Mouse (Mus musculus): ENCODE measurements around the gene Unc50. TPM values are rescaled to one million over a fixed set of nuclear protein-coding genes. Genes with fewer than 3 reads are reported as not detected.

Unc50 gene
- polyA plus RNA-seq, 1 experiment from 2014 or later: 111 TPM

DNA sequence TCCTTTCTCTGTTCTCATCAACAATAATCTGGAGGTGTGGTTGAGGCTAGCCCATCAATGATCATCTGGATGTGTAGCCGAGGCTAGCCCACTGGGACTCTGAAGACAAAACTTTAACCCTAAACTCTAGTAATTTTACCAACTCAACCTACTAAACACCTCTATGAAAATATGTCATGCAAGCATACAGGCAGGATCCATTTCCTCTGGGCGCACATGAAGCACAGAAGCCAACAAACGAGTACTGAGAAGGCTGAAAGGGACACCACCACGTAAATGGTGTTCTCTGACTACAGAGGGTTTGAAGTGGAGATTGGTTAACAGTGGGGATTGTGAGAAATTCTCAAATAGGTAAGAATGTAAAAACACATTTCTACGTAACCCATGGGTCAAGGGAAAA is 47.3 kb downstream of the Unc50 start:
- Histone ChIP-seq H3K4me2 (ENCODE audit: low read depth, severe bottlenecking) (no peak overlapping the region), H3K27ac (replicated peaks; ENCODE audit: low read depth, low read length) (no peak overlapping the region), H3K4me1 (ENCODE audit: control insufficient read depth, insufficient read depth, low read length) (no peaks in the 10 kb centered on the region), H3K4me3 (ENCODE audit: low read depth, low read length) (no peak overlapping the region), H3K9ac (ENCODE audit: low read length) (no peak overlapping the region), H3K9me3 (ENCODE audit: control insufficient read depth, low read length) (no peaks in the 10 kb centered on the region), H3K36me3 (ENCODE audit: control insufficient read depth, insufficient read depth, low read length) (no peaks in the 10 kb centered on the region), H3K27me3 (ENCODE audit: control insufficient read depth, insufficient read depth, low read length) (no peaks in the 10 kb centered on the region)
- DNase-seq (ENCODE audit: low spot score): no peak
- WGBS: 92% methylated on average over 5 of the region's 5 CpGs
- ATAC-seq (ENCODE audit: insufficient number of reproducible peaks, low FRiP score, low TSS enrichment, low read depth): no peak

DNA sequence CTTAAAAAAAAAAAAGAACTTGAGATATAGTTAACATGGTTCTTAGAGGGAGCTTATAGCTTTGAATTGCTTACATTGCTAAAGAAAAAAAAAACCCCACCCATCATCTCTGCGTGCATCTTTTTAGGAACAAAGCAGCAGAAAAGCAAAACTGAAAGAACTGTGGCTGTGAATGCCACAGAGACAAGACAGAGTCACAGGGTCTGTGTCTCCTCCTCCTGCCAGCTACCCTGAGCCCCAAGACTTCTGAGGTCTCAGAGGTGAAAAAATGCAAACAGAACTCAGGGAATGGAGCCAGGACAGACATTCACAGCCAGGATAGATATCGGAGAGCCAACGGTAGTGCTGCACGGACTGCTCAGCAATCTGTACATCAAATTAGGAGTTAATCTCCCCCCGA is 48.0 kb downstream of the Unc50 start:
- 88% methylated on average over 5 of the region's 5 CpGs for WGBS
- H3K36me3 ChIP-seq (ENCODE audit: control insufficient read depth, insufficient read depth, low read length): no peaks in the 10 kb centered on the region
- no peak overlapping the region for H3K27ac ChIP-seq (replicated peaks; ENCODE audit: low read depth, low read length)
- H3K9me3 ChIP-seq (ENCODE audit: control insufficient read depth, low read length): no peaks in the 10 kb centered on the region
- no peaks in the 10 kb centered on the region for H3K27me3 ChIP-seq (ENCODE audit: control insufficient read depth, insufficient read depth, low read length)
- no peak overlapping the region for H3K9ac ChIP-seq (ENCODE audit: low read length)
- no peak for ATAC-seq (ENCODE audit: insufficient number of reproducible peaks, low FRiP score, low TSS enrichment, low read depth)
- H3K4me2 ChIP-seq (ENCODE audit: low read depth, severe bottlenecking): no peak overlapping the region
- no peaks in the 10 kb centered on the region for H3K4me1 ChIP-seq (ENCODE audit: control insufficient read depth, insufficient read depth, low read length)
- DNase-seq (ENCODE audit: low spot score): no peak
- no peak overlapping the region for H3K4me3 ChIP-seq (ENCODE audit: low read depth, low read length)

DNA sequence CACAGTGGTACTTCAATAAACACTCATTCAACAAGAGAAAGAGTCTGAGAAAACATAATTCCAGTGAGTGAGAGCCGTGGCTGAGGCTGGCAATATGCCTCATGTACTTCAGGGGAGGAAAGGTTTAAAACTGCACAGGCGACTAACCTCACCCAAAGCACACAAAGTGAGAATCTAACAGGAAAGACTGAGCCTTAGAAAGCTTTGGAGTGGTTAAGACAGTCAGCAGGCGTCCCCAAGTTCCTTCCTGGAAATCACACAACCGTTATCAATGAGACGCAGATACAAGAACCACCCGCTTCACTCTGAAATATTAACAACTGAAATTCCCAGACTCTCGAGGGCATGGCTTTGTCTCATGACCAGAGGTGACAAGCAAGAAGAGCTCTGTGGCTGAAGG is 48.5 kb downstream of the Unc50 start:
- H3K27ac ChIP-seq (replicated peaks; ENCODE audit: low read depth, low read length): no peak overlapping the region
- no peaks in the 10 kb centered on the region for H3K4me1 ChIP-seq (ENCODE audit: control insufficient read depth, insufficient read depth, low read length)
- ATAC-seq (ENCODE audit: insufficient number of reproducible peaks, low FRiP score, low TSS enrichment, low read depth) (no peak), DNase-seq (ENCODE audit: low spot score) (no peak)
- no peaks in the 10 kb centered on the region for H3K9me3 ChIP-seq (ENCODE audit: control insufficient read depth, low read length)
- H3K4me3 ChIP-seq (ENCODE audit: low read depth, low read length): no peak overlapping the region
- no peak overlapping the region for H3K4me2 ChIP-seq (ENCODE audit: low read depth, severe bottlenecking)
- H3K27me3 ChIP-seq (ENCODE audit: control insufficient read depth, insufficient read depth, low read length): no peaks in the 10 kb centered on the region
- H3K9ac ChIP-seq (ENCODE audit: low read length): no peak overlapping the region
- WGBS: 84% methylated on average over 7 of the region's 7 CpGs
- no peaks in the 10 kb centered on the region for H3K36me3 ChIP-seq (ENCODE audit: control insufficient read depth, insufficient read depth, low read length)

DNA sequence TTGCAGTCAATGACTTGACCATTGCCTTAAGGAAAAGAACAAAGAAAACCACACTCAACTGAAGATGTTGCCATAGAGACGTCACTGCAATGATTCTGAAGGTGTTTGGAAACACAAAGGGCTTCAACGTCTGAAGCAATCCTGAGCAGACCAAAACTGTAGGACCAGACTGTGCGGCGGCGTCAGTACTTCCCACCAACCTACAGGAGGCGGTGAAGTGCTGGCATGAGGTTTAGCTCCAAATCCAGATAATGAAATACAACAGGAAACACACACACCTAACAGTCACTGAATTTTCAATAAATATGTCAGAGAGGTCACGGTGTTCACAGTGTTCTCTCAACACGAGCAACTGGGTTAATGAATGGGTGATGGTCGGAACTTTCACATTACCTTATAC is 49.1 kb downstream of the Unc50 start:
- WGBS: 79% methylated on average over 9 of the region's 9 CpGs
- Histone ChIP-seq H3K9ac (ENCODE audit: low read length) (no peak overlapping the region), H3K4me3 (ENCODE audit: low read depth, low read length) (no peak overlapping the region), H3K9me3 (ENCODE audit: control insufficient read depth, low read length) (no peaks in the 10 kb centered on the region), H3K27me3 (ENCODE audit: control insufficient read depth, insufficient read depth, low read length) (no peaks in the 10 kb centered on the region), H3K36me3 (ENCODE audit: control insufficient read depth, insufficient read depth, low read length) (no peaks in the 10 kb centered on the region), H3K4me2 (ENCODE audit: low read depth, severe bottlenecking) (no peak overlapping the region), H3K27ac (replicated peaks; ENCODE audit: low read depth, low read length) (no peak overlapping the region), H3K4me1 (ENCODE audit: control insufficient read depth, insufficient read depth, low read length) (no peaks in the 10 kb centered on the region)
- ATAC-seq (ENCODE audit: insufficient number of reproducible peaks, low FRiP score, low TSS enrichment, low read depth) (no peak), DNase-seq (ENCODE audit: low spot score) (no peak)

DNA sequence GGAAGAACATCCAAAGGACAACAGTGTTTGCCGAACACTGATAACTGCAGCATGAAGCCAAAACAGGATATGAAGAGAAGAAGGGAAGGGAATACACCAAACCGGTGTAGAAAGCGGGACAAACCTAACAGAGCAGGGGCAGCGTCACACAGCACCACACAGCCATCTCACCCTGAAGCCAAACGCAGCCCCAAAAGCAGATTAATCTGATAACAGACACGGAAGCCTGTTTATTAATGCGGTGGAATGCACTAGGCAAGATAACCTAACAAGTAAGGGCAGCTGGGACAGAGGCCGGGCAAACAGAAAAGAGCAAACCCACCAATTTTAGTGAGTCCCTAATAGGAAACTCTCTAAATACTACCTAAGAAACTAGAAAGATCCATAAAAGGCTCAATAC is 49.8 kb downstream of the Unc50 start:
- Histone ChIP-seq H3K27me3 (ENCODE audit: control insufficient read depth, insufficient read depth, low read length) (no peaks in the 10 kb centered on the region), H3K4me1 (ENCODE audit: control insufficient read depth, insufficient read depth, low read length) (no peaks in the 10 kb centered on the region), H3K4me2 (ENCODE audit: low read depth, severe bottlenecking) (no peak overlapping the region), H3K36me3 (ENCODE audit: control insufficient read depth, insufficient read depth, low read length) (no peaks in the 10 kb centered on the region), H3K27ac (replicated peaks; ENCODE audit: low read depth, low read length) (no peak overlapping the region), H3K4me3 (ENCODE audit: low read depth, low read length) (no peak overlapping the region), H3K9ac (ENCODE audit: low read length) (no peak overlapping the region), H3K9me3 (ENCODE audit: control insufficient read depth, low read length) (no peaks in the 10 kb centered on the region)
- ATAC-seq (ENCODE audit: insufficient number of reproducible peaks, low FRiP score, low TSS enrichment, low read depth): no peak
- WGBS: 86% methylated on average over 8 of the region's 8 CpGs
- no peak for DNase-seq (ENCODE audit: low spot score)

DNA sequence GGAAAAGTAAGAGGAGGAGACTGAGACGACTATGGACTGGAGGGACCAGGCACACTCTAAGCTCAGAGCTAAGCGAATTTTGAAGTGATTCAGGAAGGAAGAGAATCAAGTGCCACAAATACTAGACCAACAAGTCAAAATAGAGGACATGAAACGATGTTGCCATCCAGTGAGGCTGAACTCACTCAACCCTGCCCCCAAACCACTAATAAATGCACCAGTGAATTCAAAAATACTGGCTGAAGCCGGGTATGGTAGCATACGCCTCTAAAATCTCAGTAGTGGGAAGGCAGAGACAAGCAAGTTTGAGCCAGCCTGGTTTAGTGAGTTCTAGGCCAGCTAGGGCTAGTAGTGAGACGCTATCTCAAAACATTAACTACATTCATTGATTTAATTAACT is 50.8 kb downstream of the Unc50 start:
- no peaks in the 10 kb centered on the region for H3K27me3 ChIP-seq (ENCODE audit: control insufficient read depth, insufficient read depth, low read length)
- DNase-seq (ENCODE audit: low spot score): no peak
- no peak for ATAC-seq (ENCODE audit: insufficient number of reproducible peaks, low FRiP score, low TSS enrichment, low read depth)
- no peak overlapping the region for H3K9ac ChIP-seq (ENCODE audit: low read length)
- no peaks in the 10 kb centered on the region for H3K9me3 ChIP-seq (ENCODE audit: control insufficient read depth, low read length)
- WGBS: 91% methylated on average over 6 of the region's 6 CpGs
- no peaks in the 10 kb centered on the region for H3K4me1 ChIP-seq (ENCODE audit: control insufficient read depth, insufficient read depth, low read length)
- no peak overlapping the region for H3K4me3 ChIP-seq (ENCODE audit: low read depth, low read length)
- H3K36me3 ChIP-seq (ENCODE audit: control insufficient read depth, insufficient read depth, low read length): no peaks in the 10 kb centered on the region
- no peak overlapping the region for H3K27ac ChIP-seq (replicated peaks; ENCODE audit: low read depth, low read length)
- no peak overlapping the region for H3K4me2 ChIP-seq (ENCODE audit: low read depth, severe bottlenecking)

DNA sequence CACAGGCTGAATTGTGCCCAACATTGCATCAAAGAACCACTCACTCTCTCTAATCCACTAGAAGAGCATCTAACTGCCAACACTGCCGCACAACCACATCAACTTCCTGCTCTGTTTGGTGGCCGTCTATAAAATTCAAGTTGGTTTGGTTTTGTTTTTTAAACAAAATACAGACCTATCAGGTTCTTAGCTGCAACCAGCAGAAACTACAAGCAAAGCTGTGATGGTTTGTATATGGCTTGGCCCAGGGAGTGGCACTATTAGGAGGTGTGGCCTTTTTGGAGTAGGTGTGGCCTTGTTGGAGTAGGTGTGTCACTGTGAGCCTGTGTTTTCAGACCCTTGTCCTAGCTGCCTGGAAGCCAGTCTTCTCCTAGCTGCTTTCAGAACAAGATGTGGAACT is 51.4 kb downstream of the Unc50 start:
- H3K9me3 ChIP-seq (ENCODE audit: control insufficient read depth, low read length): no peaks in the 10 kb centered on the region
- H3K4me2 ChIP-seq (ENCODE audit: low read depth, severe bottlenecking): no peak overlapping the region
- DNase-seq (ENCODE audit: low spot score) (no peak), ATAC-seq (ENCODE audit: insufficient number of reproducible peaks, low FRiP score, low TSS enrichment, low read depth) (no peak)
- H3K27ac ChIP-seq (replicated peaks; ENCODE audit: low read depth, low read length): no peak overlapping the region
- no peaks in the 10 kb centered on the region for H3K36me3 ChIP-seq (ENCODE audit: control insufficient read depth, insufficient read depth, low read length)
- H3K4me3 ChIP-seq (ENCODE audit: low read depth, low read length): no peak overlapping the region
- no peaks in the 10 kb centered on the region for H3K4me1 ChIP-seq (ENCODE audit: control insufficient read depth, insufficient read depth, low read length)
- WGBS: 89% methylated on average over 2 of the region's 2 CpGs
- no peaks in the 10 kb centered on the region for H3K27me3 ChIP-seq (ENCODE audit: control insufficient read depth, insufficient read depth, low read length)
- H3K9ac ChIP-seq (ENCODE audit: low read length): no peak overlapping the region

DNA sequence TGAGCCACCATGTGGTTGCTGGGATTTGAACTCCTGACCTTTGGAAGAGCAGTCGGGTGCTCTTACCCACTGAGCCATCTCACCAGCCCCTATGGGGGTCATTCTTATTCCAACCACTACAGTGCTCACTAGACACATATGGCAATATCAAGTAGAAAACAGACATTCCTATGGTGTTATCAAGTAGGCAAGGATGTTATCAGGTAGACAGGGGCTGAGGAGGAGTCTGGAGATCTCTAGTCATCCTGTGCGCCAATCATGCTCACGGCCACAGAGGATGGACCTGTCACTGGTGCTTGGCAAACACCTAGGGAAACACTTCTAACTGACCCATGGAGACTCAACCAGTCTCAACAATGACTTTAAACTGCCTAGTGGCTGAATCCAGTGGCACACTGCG is 54.7 kb downstream of the Unc50 start:
- 87% methylated on average over 4 of the region's 4 CpGs for WGBS
- ATAC-seq (ENCODE audit: insufficient number of reproducible peaks, low FRiP score, low TSS enrichment, low read depth): no peak
- Histone ChIP-seq H3K27ac (replicated peaks; ENCODE audit: low read depth, low read length) (no peak overlapping the region), H3K9ac (ENCODE audit: low read length) (no peak overlapping the region), H3K4me3 (ENCODE audit: low read depth, low read length) (no peak overlapping the region), H3K4me1 (ENCODE audit: control insufficient read depth, insufficient read depth, low read length) (no peaks in the 10 kb centered on the region), H3K36me3 (ENCODE audit: control insufficient read depth, insufficient read depth, low read length) (no peaks in the 10 kb centered on the region), H3K27me3 (ENCODE audit: control insufficient read depth, insufficient read depth, low read length) (no peaks in the 10 kb centered on the region), H3K4me2 (ENCODE audit: low read depth, severe bottlenecking) (no peak overlapping the region), H3K9me3 (ENCODE audit: control insufficient read depth, low read length) (no peaks in the 10 kb centered on the region)
- no peak for DNase-seq (ENCODE audit: low spot score)

DNA sequence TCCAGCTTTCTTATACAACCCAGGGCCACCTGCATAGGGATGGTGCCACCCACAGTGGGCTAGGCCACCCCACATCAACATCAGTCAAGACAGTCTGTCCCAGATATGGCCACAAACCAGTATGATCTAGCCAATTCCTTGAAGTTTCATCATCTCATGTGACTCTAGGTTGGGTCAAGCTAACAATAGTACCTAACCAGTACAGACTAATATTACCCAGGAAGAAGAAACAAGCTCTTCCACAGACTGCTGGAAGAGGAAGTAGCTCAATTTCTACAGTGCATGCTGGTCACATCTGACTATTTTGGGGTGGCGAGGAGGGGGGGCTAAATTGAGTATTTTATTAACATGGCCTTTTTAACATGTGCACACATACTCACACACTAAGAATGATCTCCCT is 56.5 kb downstream of the Unc50 start:
- no peak overlapping the region for H3K9ac ChIP-seq (ENCODE audit: low read length)
- no peaks in the 10 kb centered on the region for H3K27me3 ChIP-seq (ENCODE audit: control insufficient read depth, insufficient read depth, low read length)
- no peak overlapping the region for H3K4me2 ChIP-seq (ENCODE audit: low read depth, severe bottlenecking)
- no peaks in the 10 kb centered on the region for H3K4me1 ChIP-seq (ENCODE audit: control insufficient read depth, insufficient read depth, low read length)
- WGBS: 90% methylated on average over 1 of the region's 1 CpGs
- H3K36me3 ChIP-seq (ENCODE audit: control insufficient read depth, insufficient read depth, low read length): no peaks in the 10 kb centered on the region
- H3K9me3 ChIP-seq (ENCODE audit: control insufficient read depth, low read length): no peaks in the 10 kb centered on the region
- ATAC-seq (ENCODE audit: insufficient number of reproducible peaks, low FRiP score, low TSS enrichment, low read depth) (no peak), DNase-seq (ENCODE audit: low spot score) (no peak)
- no peak overlapping the region for H3K27ac ChIP-seq (replicated peaks; ENCODE audit: low read depth, low read length)
- no peak overlapping the region for H3K4me3 ChIP-seq (ENCODE audit: low read depth, low read length)
